Mouse (Mus musculus) cerebellum, postnatal 10 days (tissue): ENCODE data around the gene Ighmbp2.
A peak's percentile ranks its signal among the peaks of the same experiment; 100 is the strongest.

ENCODE experiments used
- DNase-seq, 2 experiments: peaks; one replicate each; pipeline ENCODE4 v3.0.0; 2021; ENCODE audit warnings: mixed read lengths in 2 of 2

The Ighmbp2 gene

GRCm38 (mm10) chr19:3282572-3283467, at the start of gene Ighmbp2, which contains the start of gene Mrpl21:
Gene Ighmbp2 (minus strand): TSS chr19:3283017.
Gene Mrpl21 (plus strand): TSS chr19:3282901.
- peak; percentile 94 for DNase-seq

GRCm38 (mm10) chr19:3326479-3327047, 43.7 kb upstream of the Ighmbp2 start:
- no peak for DNase-seq

GRCm38 (mm10) chr19:3325771-3326478, 43.1 kb upstream of the Ighmbp2 start:
- DNase-seq = no peak

- peak; percentile 91 to 94 for DNase-seq
Measured at GRCm38 (mm10) chr19:3324931-3325711, 42.3 kb upstream of the Ighmbp2 start.

GRCm38 (mm10) chr19:3324271-3324811, 41.5 kb upstream of the Ighmbp2 start:
- DNase-seq = peak; percentile 16 to 23

- DNase-seq = peak; percentile 52 to 64
Measured at GRCm38 (mm10) chr19:3323753-3324270, 41.0 kb upstream of the Ighmbp2 start.

GRCm38 (mm10) chr19:3323201-3323621, 40.4 kb upstream of the Ighmbp2 start:
- DNase-seq = peak; percentile 70 to 84

GRCm38 (mm10) chr19:3322261-3322969, 39.6 kb upstream of the Ighmbp2 start, which contains the start of gene Cpt1a:
Gene Cpt1a (plus strand): TSS chr19:3322334.
- DNase-seq = peak; percentile 47 to 57

GRCm38 (mm10) chr19:3321617-3322016, 38.8 kb upstream of the Ighmbp2 start:
- DNase-seq = peak; percentile 26 to 42

- no peak for DNase-seq
Measured at GRCm38 (mm10) chr19:3320801-3321200, 38.0 kb upstream of the Ighmbp2 start.

GRCm38 (mm10) chr19:3320086-3320485, 37.3 kb upstream of the Ighmbp2 start:
- DNase-seq = no peak

GRCm38 (mm10) chr19:3319341-3319740, 36.5 kb upstream of the Ighmbp2 start:
- no peak for DNase-seq

- no peak for DNase-seq
Measured at GRCm38 (mm10) chr19:3307175-3307949, 24.5 kb upstream of the Ighmbp2 start.

- DNase-seq = no peak
Measured at GRCm38 (mm10) chr19:3304017-3304416, 21.2 kb upstream of the Ighmbp2 start.

GRCm38 (mm10) chr19:3297775-3298174, 15.0 kb upstream of the Ighmbp2 start:
- DNase-seq = no peak

GRCm38 (mm10) chr19:3297034-3297433, 14.2 kb upstream of the Ighmbp2 start:
- no peak for DNase-seq

GRCm38 (mm10) chr19:3295245-3295644, 12.4 kb upstream of the Ighmbp2 start:
- DNase-seq = no peak

- DNase-seq = no peak
Measured at GRCm38 (mm10) chr19:3292993-3293392, 10.2 kb upstream of the Ighmbp2 start.

- DNase-seq = peak; percentile 85 to 86
Measured at GRCm38 (mm10) chr19:3292028-3292427, 9.2 kb upstream of the Ighmbp2 start.

- peak in 1 of 2 experiments; percentile 39 for DNase-seq
Measured at GRCm38 (mm10) chr19:3289006-3289405, 6.2 kb upstream of the Ighmbp2 start.
